Mouse (Mus musculus): ENCODE measurements around the gene C3.

- no peak for TF ChIP-seq GATA1 (IDR thresholded peaks at IDR 0.05; ENCODE audit: borderline replicate concordance, low read length)
- TF ChIP-seq FLI1 (IDR thresholded peaks at IDR 0.05; ENCODE audit: low read length): no peak
Measured at GRCm38 (mm10) chr17:57262901-57263550, 35.1 kb upstream of the C3 start.

All from megakaryocyte, embryonic 14.5 days (primary cell).